Mouse (Mus musculus): ENCODE results near the gene Olfr698.
"Not testable (repeated sequence)": the region's sequence is repeated elsewhere in the genome, so short reads cannot be mapped to it uniquely, and the experiment has no call there.

Gene Olfr698

DNA sequence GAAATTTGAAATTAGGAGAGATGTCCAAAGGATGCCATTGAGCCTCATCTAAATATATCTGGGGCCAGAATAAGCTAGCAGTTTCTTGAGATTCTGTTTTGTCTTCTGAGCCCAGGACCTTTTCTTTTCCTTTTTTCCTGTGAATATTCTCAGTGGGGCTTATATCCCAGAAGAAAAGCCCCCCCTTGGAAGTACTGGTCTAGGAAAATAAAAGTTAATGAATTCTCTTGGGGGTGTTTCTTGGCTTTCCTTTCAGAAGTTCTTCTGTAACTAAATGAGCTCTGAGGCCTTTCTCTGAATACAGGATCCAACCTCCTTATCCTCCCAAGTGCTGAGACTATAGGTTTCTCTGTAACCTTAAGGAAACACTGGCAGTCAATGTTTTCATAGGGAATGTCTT, at the start of gene Olfr698:
Gene Olfr698, minus strand, starts transcription at position 101 of the 400 bp plus-strand sequence.
- DNase-seq (ENCODE audit: low spot score in 2 of 2) = no peak

- no peak for DNase-seq (ENCODE audit: low spot score in 2 of 2)
Measured at GRCm38 (mm10) chr7:106793098-106793497, 37.9 kb upstream of the Olfr698 start, which contains the start of gene Olfr699. Olfr699 (minus strand) TSS chr7:106793198.

DNA sequence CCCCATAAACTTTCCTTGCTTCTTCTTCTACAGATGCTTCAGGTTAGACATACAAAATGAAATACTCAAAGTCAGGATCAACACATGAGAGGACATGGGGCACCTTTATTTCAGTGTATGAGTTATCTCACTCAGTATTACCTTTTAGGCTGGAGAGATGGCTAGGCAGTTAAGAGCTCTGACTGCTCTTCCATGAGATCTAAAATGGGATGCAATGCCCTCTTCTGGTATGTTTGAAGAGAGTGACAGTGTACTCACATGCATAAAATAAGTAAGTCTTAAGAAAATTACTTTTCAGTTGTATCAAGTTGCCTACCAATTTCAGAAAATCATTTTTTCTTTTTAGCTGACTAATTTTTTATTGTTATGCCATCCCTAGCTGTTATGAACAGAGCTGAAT, 33.1 kb upstream of the Olfr698 start:
- no peak for DNase-seq (ENCODE audit: low spot score in 2 of 2)

DNA sequence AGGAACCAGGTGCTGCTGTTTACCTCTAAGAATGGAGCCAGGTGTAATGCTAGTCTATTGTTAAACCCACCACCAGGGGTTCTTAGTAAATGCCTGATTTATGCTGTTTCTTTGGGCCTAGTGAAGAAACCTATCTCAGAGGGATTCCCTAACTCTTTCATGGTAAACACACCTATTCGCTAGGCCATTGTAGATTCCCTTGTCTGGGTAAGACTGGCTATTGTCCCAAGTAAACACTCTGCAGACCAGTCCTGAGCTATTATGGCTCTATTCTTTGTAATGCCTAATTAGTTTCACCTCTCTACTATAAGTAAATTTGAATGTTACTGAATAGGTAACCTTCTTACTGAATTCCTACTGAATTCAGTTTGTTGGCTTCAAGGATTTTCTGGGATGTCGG, 5.8 kb upstream of the Olfr698 start:
- DNase-seq (ENCODE audit: low spot score in 2 of 2) = not testable (repeated sequence)

GRCm38 (mm10) chr7:106758800-106759199, 3.6 kb upstream of the Olfr698 start:
- DNase-seq (ENCODE audit: low spot score in 2 of 2) = no peak

DNA sequence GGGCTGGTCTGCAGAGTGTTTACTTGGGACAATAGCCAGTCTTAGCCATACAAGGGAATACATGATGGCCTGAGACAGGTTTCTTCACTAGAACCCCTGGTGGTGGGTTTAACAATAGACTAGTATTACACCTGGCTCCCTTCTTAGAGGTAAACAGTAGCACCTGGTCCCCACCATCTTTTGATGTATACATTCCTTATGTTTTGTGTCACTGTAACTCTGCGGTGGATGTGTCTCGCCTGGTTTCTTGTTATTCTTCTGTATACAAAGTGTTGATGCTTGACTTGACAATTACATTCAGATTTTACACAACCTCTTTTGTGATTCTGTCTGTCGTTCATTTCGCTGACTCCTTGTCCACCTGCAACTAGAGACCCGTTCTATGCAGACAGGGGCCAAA, 9.4 kb downstream of the Olfr698 start:
- no peak for DNase-seq (ENCODE audit: low spot score in 2 of 2)

- no peak for DNase-seq (ENCODE audit: low spot score in 2 of 2)
Measured at GRCm38 (mm10) chr7:106742343-106742742, 12.9 kb downstream of the Olfr698 start, which contains the start of gene Olfr697. Olfr697 (minus strand) TSS chr7:106742443.

DNA sequence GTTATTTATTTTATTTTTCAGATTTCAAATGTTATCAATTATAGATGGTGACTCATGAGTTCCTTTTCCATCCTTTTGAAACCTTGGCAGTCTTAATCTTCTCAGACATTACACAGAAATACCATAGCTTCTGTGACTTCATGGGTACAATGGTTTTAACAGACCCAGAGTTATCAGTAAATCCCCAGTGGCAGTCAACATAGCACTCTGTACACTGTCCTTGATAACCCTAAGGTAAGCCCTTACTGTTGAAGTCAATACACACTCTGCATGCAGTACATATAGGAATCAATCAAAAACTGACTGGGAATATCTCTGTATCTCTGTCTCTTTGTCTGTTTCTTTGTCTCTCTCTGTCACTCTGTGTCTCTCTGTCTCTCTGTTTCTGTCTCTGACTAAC, 18.2 kb downstream of the Olfr698 start:
- no peak for DNase-seq (ENCODE audit: low spot score in 2 of 2)

- DNase-seq (ENCODE audit: low spot score in 2 of 2) = no peak
Measured at GRCm38 (mm10) chr7:106733717-106734116, 21.5 kb downstream of the Olfr698 start.

DNA sequence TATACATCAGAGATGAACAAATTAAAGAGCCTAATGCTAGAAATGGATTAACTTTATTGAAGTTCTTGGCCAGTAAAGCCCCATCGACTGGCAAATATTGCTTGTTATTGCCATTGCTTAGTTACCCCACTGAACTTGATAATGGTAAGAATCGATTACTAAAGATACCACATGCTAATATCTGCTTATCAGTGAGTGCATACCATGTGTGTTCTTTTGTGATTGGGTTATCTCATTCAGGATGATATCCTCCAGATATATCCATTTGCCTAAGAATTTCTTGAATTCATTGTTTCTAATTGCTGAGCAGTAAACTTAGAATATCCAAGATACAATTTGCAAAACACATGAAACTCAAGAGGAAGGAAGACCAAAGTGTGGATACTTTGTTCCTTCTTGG, 29.5 kb downstream of the Olfr698 start:
- not testable (repeated sequence) for DNase-seq (ENCODE audit: low spot score in 2 of 2)

DNA sequence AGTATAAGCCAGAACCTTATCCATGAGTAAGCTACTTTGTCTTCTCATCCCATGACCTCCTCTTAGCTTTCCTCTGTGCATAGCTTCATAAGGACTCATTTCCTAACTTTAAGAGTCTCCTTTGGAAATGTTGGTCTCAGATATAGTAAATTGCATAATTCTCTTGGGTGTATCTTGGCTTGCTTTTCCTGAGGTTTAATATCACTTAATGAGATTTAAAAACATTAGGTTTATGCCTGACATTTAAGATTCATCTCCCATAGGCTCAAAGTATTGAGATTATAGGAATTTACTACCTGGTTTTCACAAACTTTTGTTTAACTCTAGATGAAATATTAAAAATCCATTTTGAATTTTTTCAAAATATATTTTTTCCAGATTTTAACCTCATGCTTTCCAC, 38.9 kb downstream of the Olfr698 start, which contains the start of gene Olfr695:
Gene Olfr695, minus strand, starts transcription at position 101 of the 400 bp plus-strand sequence.
- no peak for DNase-seq (ENCODE audit: low spot score in 2 of 2)

DNA sequence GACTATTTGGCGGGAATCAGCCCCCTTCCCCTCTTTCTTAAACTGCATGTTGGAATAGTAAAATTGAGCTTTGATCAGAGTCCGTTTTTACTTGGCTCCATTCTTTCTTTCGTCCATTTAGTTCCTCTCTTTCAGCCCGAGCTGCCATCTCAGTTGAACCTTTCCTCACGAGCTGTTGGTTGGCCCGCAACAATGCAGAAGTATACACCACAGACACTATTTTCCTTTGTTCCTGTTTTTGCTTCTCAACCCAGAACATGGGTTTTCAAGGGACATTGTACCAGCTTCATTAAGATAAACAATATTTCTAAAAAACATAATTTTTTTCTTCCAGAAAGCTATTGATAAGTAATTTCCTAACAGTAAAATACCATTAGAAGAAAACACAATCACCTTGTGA, 43.7 kb downstream of the Olfr698 start:
- DNase-seq (ENCODE audit: low spot score in 2 of 2) = no peak

DNA sequence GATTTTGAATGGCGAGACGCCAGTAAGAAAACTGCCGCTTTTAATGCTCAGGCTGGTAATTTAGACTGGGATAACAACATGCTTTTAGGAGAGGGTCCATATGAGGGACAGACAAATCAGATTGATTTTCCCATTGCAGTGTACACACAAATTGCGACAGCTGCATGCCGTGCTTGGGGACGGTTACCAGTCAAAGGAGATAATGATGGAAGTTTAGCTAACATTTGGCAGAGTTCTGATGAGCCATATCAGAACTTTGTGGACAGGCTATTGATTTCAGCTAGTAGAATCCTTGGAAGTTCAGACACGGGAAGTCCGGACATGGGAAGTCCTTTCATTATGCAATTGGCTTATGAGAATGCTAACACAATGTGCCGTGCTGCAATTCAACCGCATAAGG, 47.5 kb downstream of the Olfr698 start:
- not testable (repeated sequence) for DNase-seq (ENCODE audit: low spot score in 2 of 2)
